Mouse (Mus musculus): ENCODE measurements around the gene Ift140.
A peak's percentile ranks its signal among the peaks of the same experiment; 100 is the strongest.

Gene Ift140

DNA sequence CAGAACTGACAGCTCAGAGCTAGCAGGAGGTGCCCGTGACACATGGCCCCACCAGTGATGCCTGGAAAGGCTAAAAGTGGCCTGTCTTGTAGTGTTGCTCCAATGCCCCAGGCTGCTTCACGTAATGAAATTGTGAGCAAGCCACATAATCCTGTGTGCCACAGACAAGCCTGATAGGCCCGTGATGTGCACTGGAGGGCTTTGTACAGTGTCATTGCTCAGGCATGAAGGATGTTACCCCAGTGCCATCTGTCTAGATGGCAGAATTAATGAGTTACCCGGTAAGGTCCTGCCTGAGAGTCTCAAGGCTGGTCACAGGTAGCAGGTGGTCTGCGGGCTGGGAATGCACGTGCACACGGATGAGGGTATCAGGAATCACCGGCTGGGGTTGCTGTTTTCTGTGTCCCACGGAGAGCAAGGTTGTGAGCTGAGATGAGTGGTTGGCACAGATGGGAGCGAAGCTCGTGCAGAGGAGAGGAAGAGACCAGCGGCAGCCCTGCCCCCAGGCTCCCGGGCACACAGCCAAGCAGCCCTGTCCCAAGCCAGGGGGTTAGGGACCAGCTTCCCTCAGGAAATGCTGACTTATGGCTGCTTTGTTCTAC lies 62.0 kb downstream of the Ift140 start:
- peak; percentile 32 for DNase-seq (ENCODE audit: low read depth, low spot score)

DNA sequence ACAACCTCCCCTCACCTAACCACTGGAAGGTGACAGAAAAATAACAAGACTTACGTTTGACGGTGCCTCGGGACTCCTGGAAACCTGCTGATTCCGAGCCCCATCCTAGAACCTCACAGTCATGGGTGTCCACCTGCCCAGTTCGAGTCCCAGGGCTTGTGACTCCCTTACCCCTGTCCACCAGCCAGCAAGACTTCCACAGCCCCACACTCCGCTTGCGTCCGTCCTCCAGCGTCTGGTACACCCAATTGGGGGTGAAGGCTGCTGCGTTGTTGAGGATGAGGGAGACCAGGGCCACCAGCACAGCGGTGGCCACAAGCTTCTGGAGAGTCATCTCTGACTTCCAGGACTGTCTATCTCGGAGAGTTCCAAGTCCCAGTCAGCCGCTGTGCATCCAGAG lies 64.3 kb downstream of the Ift140 start:
- no peak for DNase-seq (ENCODE audit: low read depth, low spot score)

DNA sequence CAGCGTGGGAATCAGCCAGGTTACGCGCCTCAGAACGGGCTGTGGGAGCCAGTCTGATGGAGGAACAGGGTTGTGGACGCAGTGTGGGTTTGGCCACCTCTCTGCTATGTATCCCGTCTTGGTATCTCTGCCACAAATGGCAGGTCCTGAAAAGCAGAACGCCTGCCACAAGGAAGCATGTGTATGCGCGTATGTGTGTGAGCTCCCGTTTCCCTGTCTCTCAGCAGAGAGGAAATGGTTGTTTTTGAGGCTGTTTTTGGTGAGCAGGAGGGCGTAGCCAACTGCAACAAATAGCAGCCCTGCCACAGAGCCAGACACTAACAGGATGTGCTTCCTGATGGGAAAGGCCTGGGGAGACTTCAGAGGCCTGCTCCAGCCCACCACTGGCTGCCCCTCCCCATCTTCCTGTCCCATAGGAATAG lies 65.1 kb downstream of the Ift140 start:
- no peak for DNase-seq (ENCODE audit: low read depth, low spot score)

DNA sequence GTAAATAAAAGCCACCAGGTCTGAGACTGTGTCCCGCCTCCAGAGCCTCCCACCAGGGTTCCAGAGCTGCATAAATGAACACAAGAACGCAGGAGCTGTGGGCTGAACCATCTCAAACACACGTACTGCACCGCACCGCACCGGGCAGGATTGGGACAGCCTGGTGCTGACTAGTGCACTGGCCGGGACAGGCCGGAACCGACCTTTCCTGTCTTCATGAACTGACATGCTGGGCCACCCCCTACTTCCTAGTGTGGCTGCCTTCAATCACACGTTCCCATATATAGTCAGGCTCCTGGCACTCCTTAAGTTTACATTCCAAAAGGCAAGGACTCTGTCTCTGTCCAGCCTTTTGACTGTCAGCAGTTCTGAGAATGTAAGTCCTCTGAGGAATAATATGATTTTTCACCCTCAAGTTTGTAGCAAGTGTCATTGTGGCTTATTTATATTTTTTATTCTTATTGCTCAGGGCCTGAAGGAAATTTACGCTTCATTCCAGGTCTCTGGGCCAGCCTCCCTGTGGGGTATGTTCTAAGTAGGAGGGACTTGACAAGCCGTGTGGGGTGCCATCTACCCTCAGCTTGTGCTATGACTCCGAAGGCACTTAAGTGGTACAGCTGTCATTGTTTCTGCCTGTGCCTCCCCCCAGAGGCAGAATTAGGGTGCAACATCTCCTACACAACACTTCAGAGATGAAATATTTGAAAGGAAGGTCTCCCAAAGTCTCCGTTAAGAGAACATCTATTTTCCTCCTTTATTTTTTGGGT lies 66.4 kb downstream of the Ift140 start:
- DNase-seq (ENCODE audit: low read depth, low spot score): no peak

DNA sequence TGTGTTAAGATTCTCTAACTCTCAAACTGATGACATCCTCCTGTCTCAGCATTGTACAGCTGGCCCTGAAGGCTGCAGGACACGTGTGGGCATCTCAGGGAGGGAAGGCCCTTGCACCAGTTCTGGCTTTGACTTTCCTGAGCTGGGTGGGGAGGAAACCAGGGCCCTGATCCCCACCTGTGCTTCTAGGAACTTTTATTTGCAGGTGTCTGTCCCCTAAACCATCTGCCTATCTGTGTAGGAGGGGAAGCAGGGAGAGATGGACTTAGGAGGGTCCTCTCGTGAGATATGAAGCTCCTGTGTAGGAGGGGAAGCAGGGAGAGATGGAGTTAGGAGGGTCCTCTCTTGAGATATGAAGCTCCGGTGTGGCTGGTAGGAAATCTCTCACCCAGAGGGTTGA lies 67.0 kb downstream of the Ift140 start:
- DNase-seq (ENCODE audit: low read depth, low spot score): no peak

DNA sequence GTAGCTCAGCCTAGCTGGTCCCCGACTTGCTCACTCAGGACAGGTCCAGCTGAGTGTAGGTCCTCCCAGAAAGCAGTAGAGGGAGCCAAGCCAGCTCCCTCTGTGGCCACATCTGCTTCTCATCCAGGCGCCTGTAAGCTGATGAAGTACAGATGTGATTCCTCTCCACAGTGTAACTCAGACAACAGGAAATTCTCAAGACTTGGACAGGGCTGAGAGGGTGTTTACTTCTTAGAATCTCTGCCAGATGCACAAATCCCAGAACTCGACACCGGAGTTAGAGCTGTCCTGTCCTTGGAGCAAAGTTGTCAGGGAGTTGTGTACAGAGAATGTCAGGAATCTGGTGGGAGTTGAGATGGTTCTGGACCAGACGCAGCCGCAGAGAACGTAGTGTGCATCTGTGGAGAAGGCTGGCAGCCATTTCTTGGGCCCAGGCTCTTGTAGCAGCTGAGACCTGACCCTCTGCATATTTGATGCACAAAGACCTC lies 67.6 kb downstream of the Ift140 start, which contains the start of gene Tmem204:
Tmem204 (minus strand) TSS at position 148 of the 488 bp plus-strand sequence.
- no peak for DNase-seq (ENCODE audit: low read depth, low spot score)

DNA sequence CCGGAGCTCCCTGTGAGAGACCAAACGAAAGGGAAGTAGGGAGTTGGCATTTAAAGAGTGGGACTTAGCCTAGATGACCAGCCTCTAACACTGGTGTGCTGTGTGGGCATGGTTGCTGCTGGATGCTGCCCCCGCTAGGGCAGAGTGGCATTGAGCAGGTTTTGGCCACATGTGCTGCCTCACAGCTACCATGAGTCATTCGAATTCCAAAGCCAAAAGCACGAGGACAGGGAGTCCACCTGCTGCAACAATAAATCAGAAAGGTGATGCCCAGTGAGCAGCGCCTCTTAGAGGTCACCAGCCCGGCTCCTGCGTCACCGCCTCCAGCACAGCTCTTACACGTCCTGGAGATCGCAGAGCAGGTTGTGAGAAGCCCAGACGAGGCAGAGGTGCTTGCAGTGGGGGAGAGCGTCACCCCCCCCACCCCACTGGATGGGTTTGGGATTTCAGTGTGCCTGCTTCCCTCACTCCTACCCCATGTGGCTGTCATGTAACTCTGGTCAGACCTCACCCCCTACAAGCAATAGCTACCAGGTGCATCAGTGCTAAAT lies 69.0 kb downstream of the Ift140 start:
- no peak for DNase-seq (ENCODE audit: low read depth, low spot score)

DNA sequence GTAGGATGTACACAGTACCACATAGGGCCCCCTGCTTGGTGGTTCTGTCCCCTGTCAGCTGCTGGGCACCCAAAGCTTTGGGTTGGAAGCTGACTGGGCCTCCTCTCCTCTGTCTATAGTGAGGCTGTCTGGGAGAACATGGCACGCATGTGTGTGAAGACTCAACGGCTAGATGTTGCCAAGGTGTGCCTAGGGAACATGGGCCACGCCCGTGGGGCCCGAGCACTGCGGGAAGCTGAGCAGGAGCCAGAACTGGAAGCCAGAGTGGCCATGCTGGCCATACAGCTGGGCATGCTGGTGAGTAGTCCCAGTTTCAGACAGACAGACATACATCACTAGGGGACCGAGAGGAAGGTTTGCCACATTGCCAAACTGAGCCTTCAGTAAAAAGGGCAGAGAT lies 70.8 kb downstream of the Ift140 start:
- no peak for DNase-seq (ENCODE audit: low read depth, low spot score)

DNA sequence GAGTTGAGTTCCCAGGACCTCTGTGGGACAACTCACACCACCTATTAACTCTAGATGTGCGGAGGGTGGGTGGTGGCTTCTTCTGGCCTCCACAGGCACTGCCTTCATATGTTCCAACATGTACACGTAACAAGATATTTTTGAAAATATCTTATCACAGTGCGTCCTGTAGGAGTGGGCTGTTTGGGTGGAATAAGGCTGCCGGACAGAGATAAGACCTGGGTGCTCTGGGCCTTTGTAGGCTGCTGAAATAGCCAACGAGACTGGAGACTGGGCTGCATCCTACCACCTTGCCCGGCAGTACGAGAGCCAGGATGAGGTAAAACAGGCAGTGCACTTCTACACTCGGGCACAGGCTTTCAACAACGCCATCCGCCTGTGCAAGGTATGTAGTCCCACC lies 73.3 kb downstream of the Ift140 start:
- DNase-seq (ENCODE audit: low read depth, low spot score): no peak

DNA sequence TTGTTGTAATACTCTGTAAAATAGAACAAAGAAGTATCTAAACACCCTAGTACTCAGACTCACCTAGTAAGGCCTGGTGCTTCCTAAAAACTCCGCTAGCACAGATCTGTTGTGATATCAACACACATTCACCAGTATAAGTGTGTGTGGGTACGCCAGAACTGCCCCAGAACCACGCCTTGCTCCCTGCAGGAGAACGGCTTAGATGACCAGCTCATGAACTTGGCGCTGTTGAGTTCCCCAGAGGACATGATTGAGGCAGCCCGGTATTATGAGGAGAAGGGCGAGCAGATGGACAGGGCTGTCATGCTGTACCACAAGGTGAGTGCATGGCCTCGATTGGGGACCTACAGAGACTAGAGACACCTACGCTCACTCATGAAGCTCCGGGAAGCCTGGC lies 74.6 kb downstream of the Ift140 start:
- no peak for DNase-seq (ENCODE audit: low read depth, low spot score)

DNA sequence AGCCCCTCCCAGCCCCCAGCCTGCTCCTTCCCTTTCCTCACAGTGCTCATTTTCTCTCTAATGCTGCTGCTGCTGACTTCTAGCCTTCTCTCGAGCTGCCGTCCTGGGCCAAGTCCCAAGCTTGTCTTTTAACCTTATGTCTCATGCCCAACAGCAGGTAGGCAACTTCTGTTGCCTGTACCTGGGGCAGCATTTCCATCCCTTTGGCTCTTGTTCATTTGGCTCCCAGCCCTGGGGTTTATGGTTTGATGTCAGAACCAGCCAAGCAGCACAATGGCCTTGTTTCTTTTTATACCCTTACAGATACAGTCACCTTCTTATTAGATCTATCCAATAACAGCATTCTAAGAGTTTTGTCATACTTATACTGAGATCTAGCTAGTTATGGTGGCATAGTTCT lies 80.3 kb downstream of the Ift140 start:
- no peak for DNase-seq (ENCODE audit: low read depth, low spot score)

DNA sequence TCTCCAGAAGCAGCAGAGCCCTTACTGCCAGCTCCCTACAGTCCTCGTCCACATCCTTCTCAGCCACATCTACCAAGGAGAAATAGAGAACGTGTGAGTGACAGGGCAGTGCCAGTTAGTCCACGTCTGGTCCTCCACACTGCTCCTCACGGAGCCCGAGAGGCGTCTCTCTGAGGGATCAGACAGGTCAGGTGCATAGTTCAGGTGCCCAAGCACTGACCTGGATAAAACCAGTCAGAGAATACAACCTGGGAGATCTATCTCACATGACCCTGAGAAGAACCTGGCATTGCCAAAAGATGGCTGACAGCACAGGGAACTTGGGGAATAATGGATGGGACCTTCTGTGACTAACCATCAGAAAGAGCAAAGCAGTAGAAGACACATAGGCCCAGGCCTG lies 84.2 kb downstream of the Ift140 start:
- DNase-seq (ENCODE audit: low read depth, low spot score): no peak

DNA sequence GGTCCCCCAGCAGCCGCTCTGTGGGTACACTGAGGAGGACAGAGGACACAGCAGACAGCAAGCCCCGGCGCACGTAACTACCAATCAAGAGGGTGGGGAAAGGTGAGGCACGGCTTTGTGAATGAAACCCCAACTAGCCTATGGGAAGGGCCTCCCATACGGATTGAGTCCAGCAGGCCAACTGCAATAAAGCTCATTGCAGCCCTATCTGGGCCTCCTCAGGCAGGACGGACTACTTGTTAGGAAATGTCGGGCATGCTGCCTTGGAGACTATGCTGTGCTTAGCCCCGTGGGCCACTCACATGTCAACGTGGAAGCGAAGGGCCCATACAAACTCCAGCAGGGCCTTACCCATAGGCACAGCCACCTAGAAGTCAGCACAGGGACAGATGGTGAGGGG lies 85.5 kb downstream of the Ift140 start:
- no peak for DNase-seq (ENCODE audit: low read depth, low spot score)

DNA sequence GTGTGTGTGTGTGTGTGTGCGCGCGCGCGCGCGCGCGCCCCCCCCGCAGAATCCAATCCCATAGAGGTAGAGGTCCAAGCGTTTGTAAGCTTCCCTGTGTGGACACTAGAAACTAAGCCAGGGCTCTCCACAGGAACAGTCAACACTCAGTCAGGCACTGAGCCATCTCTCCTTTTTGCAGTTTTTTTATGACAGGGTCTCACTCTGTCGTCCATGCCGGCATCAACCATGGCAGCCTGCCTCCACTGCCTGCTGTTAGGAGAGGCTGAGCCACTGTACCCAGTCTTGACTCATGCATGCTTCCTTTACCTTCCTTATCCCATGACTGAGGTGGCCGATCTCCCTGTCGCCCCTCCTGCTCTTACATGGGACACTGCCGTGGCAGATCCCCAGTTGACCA lies 91.9 kb downstream of the Ift140 start:
- no peak for DNase-seq (ENCODE audit: low read depth, low spot score)

DNA sequence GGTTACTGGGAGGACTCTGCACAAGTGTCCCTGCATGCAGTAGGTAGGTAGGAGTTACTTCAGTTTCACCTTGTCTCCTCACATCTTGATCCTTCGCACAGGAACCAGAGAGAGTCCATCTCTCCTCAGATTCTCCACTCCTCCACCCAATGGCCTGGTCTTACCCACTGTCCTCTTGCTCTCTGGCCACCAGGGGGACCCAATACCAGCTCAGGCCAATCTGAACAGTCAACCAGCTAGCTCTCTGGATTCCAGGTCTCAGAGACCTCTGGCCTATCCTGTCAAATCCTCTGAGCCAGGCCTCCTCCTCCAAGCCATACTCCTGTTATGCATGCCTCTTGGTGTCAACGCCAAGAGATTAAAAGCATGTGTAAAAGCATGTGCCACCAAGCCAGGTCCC lies 93.7 kb downstream of the Ift140 start:
- peak; percentile 48 for DNase-seq (ENCODE audit: low read depth, low spot score)

DNA sequence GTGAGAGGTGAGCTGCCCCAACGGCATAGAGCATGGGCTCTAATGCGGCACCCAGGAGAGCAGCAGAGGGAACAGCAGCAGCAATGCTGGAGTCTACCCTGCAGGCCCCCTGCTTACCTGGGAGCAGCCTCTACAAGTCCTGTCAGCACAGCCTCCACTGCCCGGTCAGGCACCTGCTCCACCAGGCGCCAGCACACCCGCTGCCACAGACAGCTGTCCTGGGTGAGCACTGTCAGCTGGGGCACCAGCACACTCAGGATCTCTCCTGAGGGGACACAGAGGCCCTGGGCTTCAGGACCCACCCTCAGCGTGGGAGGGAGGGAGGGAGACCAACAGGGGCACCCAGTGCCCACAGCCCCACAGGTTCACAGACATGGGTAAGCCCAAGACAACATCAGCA lies 94.7 kb downstream of the Ift140 start:
- no peak for DNase-seq (ENCODE audit: low read depth, low spot score)

DNA sequence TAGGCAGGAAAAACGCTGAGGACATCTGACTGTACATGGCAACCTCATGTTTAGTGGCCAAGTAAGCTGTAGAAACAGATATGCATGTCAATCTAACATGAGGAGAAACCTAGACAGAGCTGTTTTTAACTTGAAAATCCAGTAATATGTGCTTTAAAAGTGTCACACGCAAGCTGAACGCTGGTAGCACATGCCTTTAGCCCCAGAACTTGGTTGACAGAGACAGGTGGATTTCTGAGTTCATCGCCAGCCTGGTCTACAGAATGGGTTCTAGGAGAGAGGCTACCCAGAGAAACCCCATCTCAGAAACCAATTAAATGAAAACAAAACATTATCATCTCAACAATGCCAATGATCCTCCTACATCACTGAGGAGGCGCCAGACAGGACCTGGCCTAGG lies 95.3 kb downstream of the Ift140 start:
- DNase-seq (ENCODE audit: low read depth, low spot score): no peak

DNA sequence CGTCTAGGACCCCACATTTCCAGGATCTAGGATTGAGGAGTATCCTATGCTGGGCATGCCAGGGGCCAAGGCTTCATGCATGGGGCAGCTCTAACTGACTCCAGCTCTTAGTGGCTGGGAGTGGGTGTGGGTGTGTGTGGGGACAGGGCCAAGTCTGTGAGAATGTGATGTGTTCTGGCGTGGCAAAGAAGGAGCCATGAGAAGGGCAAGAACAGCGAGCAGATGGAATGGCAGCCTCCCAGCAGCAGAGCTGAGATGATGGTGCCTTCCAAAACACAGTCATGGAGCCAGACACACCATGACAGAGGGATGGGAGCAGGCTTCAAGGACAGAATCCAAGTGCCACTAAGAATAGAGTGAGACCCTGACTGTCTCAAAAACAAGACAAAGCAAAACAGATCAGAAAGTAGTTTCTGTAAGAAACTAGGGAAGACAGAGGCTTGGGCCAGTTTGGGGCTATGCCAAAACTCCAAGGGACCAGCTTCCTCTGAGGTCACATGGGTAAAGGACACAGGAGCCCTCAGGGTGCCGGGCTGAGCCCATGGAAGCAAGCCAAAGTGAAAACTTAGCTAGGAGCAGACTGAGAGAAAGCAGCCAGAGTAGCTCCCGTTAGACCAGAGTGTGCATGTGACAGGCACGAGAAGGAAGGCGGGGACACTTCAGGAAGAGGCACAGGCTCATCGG lies 96.0 kb downstream of the Ift140 start:
- DNase-seq (ENCODE audit: low read depth, low spot score): no peak

DNA sequence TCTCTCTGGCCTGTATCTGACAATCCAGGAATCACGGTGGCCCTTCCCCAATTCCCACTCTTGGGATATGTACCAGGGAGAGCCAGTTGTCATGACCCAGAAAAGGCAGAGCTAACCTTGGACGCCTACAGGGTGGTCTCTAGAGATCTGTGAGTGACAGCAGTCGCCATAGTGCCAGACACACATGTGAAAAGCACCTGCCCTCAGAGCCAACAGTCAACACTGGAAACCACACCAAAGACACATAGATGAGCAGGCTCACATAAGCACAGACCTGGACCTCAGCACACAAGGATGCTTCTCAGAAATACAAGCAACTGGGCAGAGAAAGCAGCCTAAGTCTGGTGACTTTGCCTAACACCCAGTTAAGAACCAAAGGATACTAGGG lies 96.5 kb downstream of the Ift140 start:
- DNase-seq (ENCODE audit: low read depth, low spot score): no peak

DNA sequence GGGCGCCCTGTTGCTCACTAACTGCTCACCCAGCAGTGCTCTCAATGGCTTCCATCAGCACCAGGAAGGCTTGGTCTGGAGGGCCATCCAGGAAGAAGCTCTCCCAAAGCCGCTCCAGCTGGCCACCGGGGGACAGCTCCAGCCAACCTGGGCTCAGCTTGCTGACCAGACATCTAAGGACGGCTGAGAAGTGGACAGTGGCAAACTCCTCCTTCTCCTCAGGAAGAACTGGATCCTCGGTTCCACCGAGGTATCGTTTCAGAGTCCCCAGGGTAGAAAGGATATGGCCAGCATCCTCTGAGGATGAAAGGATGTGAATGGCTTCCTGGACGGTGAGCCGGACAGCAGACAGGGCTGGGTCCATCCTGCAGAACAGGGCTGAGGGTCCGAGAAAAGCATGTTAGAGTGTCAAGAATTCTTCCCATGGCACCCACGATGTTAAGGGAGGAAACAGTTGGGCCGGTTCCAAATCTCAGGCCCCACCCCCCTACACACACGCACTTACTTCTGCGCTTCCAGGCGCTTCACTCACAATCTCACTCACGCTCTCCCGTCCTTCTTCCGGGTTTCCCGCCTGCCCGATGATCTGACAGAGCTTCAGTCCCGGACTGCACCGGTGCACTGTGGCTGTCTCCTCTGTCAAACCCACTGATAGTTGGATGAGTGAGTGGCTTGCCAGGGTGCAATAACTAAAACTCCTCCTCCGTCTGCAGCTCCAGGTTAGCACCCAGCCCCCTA lies 99.2 kb downstream of the Ift140 start:
- DNase-seq (ENCODE audit: low read depth, low spot score): no peak

DNA sequence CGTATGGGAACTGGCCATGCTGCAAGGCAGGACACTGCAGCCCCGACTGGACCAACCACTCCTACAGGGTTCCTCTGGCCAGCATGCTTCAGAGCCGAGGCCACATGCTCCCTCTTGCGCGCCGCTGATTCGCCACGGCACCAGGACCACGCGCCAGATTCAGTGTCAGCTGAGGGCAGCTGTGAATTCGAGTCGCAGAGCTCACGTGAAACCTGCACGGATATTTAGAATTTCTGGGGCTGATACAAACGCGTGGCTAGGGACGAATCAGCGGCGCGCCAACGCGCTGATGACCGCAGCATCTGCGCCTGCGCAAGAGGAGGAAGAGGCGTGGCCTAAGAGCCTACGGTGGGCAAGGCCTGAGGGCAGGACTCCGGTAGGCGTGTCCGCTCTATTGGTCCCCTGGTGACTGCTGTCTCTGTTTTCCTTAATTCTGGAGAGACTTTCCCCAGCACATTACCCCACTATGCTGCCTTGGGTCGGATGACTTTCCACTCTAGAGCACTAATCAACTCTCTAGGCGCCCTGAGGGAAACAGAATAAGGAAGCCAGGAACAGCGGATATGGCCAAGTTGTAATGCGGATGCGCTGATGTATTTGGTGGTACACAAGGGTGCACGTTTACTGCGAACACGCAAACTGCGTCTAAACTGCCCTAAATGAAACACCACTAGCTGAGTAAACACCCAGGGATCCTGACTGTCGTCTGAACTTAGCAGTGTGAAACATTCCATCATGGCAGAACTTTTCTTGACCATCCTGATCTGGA lies 100.0 kb downstream of the Ift140 start, which contains the start of gene Telo2:
Telo2 (minus strand) TSS at position 304 of the 769 bp plus-strand sequence.
- peak; percentile 87 for DNase-seq (ENCODE audit: low read depth, low spot score)
